Mouse (Mus musculus): ENCODE measurements at regions not wholly inside any gene's neighbourhood (a gene's known extent, or its start where the extent isn't known, plus 50 kb on each side); places are given as distances from the start of the nearest gene placed in this dataset.

GRCm38 (mm10) chr10:71646071-71646470 is 298.5 kb downstream of the Ipmk start:
- Histone ChIP-seq H3K9ac (replicated peaks) (no peak overlapping the region), H3K4me3 (replicated peaks) (no peak overlapping the region), H3K4me2 (no peak overlapping the region), H3K4me1 (replicated peaks) (no peaks in the 10 kb centered on the region), H3K27me3 (no peaks in the 10 kb centered on the region), H3K9me3 (no peaks in the 10 kb centered on the region; the same call in 1 of the 2 replicates), H3K36me3 (no peaks in the 10 kb centered on the region), H3K27ac (no peak overlapping the region)
- whole genome bisulfite sequencing: 84% methylated on average over 3 of the region's 3 CpGs
- ATAC-seq (ENCODE audit: insufficient number of reproducible peaks, insufficient read depth, low FRiP score, low TSS enrichment, low read depth): no peak

GRCm38 (mm10) chr10:71657525-71657924 is 310.0 kb downstream of the Ipmk start:
- WGBS: 93% methylated on average over 7 of the region's 7 CpGs
- H3K4me3 ChIP-seq (replicated peaks): no peak overlapping the region
- no peaks in the 10 kb centered on the region for H3K27me3 ChIP-seq
- ATAC-seq (ENCODE audit: insufficient number of reproducible peaks, insufficient read depth, low FRiP score, low TSS enrichment, low read depth): no peak
- no peak overlapping the region for H3K4me2 ChIP-seq
- H3K4me1 ChIP-seq (replicated peaks): no peaks in the 10 kb centered on the region
- H3K36me3 ChIP-seq: no peaks in the 10 kb centered on the region
- no peak overlapping the region for H3K9ac ChIP-seq (replicated peaks)
- H3K9me3 ChIP-seq: no peaks in the 10 kb centered on the region
- no peak overlapping the region for H3K27ac ChIP-seq

GRCm38 (mm10) chr10:71663545-71663944 is 316.0 kb downstream of the Ipmk start:
- no peak for ATAC-seq (ENCODE audit: insufficient number of reproducible peaks, insufficient read depth, low FRiP score, low TSS enrichment, low read depth)
- Histone ChIP-seq H3K9ac (replicated peaks) (no peak overlapping the region), H3K27ac (no peak overlapping the region), H3K27me3 (no peaks in the 10 kb centered on the region), H3K4me1 (replicated peaks) (no peaks in the 10 kb centered on the region), H3K4me2 (no peak overlapping the region), H3K9me3 (peaks cover under 1% of the 10 kb centered on the region), H3K4me3 (replicated peaks) (no peak overlapping the region), H3K36me3 (no peaks in the 10 kb centered on the region)
- WGBS: 77% methylated on average over 5 of the region's 5 CpGs

- H3K9me3 ChIP-seq: peaks cover 4% of the 10 kb centered on the region
- no peak overlapping the region for H3K27ac ChIP-seq
- H3K4me1 ChIP-seq (replicated peaks): no peaks in the 10 kb centered on the region
- no peak for ATAC-seq (ENCODE audit: insufficient number of reproducible peaks, insufficient read depth, low FRiP score, low TSS enrichment, low read depth)
- no peak overlapping the region for H3K9ac ChIP-seq (replicated peaks)
- H3K36me3 ChIP-seq: no peaks in the 10 kb centered on the region
- no peaks in the 10 kb centered on the region for H3K27me3 ChIP-seq
- no peak overlapping the region for H3K4me2 ChIP-seq
- H3K4me3 ChIP-seq (replicated peaks): no peak overlapping the region
- 86% methylated on average over 7 of the region's 7 CpGs for WGBS
Measured at GRCm38 (mm10) chr10:71667160-71667571, 319.6 kb downstream of the Ipmk start.

GRCm38 (mm10) chr10:71679240-71679639 is 331.7 kb downstream of the Ipmk start:
- Histone ChIP-seq H3K36me3 (no peaks in the 10 kb centered on the region), H3K9ac (replicated peaks) (no peak overlapping the region), H3K4me1 (replicated peaks) (no peaks in the 10 kb centered on the region), H3K9me3 (no peaks in the 10 kb centered on the region), H3K27ac (no peak overlapping the region), H3K27me3 (no peaks in the 10 kb centered on the region), H3K4me2 (no peak overlapping the region), H3K4me3 (replicated peaks) (no peak overlapping the region)
- no peak for ATAC-seq (ENCODE audit: insufficient number of reproducible peaks, insufficient read depth, low FRiP score, low TSS enrichment, low read depth)
- 84% methylated on average over 5 of the region's 5 CpGs for WGBS

- no peak for ATAC-seq (ENCODE audit: insufficient number of reproducible peaks, insufficient read depth, low FRiP score, low TSS enrichment, low read depth)
- no peak overlapping the region for H3K27ac ChIP-seq
- no peaks in the 10 kb centered on the region for H3K9me3 ChIP-seq
- H3K36me3 ChIP-seq: no peaks in the 10 kb centered on the region
- WGBS: 86% methylated on average over 2 of the region's 2 CpGs
- H3K4me1 ChIP-seq (replicated peaks): no peaks in the 10 kb centered on the region
- H3K9ac ChIP-seq (replicated peaks): no peak overlapping the region
- H3K27me3 ChIP-seq: no peaks in the 10 kb centered on the region
- no peak overlapping the region for H3K4me3 ChIP-seq (replicated peaks)
- H3K4me2 ChIP-seq: no peak overlapping the region
Measured at GRCm38 (mm10) chr10:71713456-71713855, 365.9 kb downstream of the Ipmk start.

- Histone ChIP-seq H3K9ac (replicated peaks) (no peak overlapping the region), H3K9me3 (no peaks in the 10 kb centered on the region), H3K27ac (no peak overlapping the region), H3K4me1 (replicated peaks) (no peaks in the 10 kb centered on the region), H3K4me3 (replicated peaks) (no peak overlapping the region), H3K27me3 (no peaks in the 10 kb centered on the region), H3K36me3 (no peaks in the 10 kb centered on the region), H3K4me2 (no peak overlapping the region)
- ATAC-seq (ENCODE audit: insufficient number of reproducible peaks, insufficient read depth, low FRiP score, low TSS enrichment, low read depth): no peak
- WGBS: 45% methylated on average over 4 of the region's 4 CpGs
Measured at GRCm38 (mm10) chr10:71727746-71728145, 380.2 kb downstream of the Ipmk start.

- H3K9me3 ChIP-seq: no peaks in the 10 kb centered on the region
- no peaks in the 10 kb centered on the region for H3K36me3 ChIP-seq
- no peak overlapping the region for H3K4me3 ChIP-seq (replicated peaks)
- H3K9ac ChIP-seq (replicated peaks): no peak overlapping the region
- WGBS: 87% methylated on average over 3 of the region's 3 CpGs
- ATAC-seq (ENCODE audit: insufficient number of reproducible peaks, insufficient read depth, low FRiP score, low TSS enrichment, low read depth): no peak
- H3K4me1 ChIP-seq (replicated peaks): no peaks in the 10 kb centered on the region
- no peak overlapping the region for H3K27ac ChIP-seq
- no peaks in the 10 kb centered on the region for H3K27me3 ChIP-seq
- H3K4me2 ChIP-seq: no peak overlapping the region
Measured at GRCm38 (mm10) chr10:71733821-71734220, 386.3 kb downstream of the Ipmk start.

GRCm38 (mm10) chr10:71734481-71734880 is 386.9 kb downstream of the Ipmk start:
- Histone ChIP-seq H3K27ac (no peak overlapping the region), H3K4me3 (replicated peaks) (no peak overlapping the region), H3K4me1 (replicated peaks) (no peaks in the 10 kb centered on the region), H3K27me3 (no peaks in the 10 kb centered on the region), H3K9me3 (no peaks in the 10 kb centered on the region), H3K36me3 (no peaks in the 10 kb centered on the region), H3K4me2 (no peak overlapping the region), H3K9ac (replicated peaks) (no peak overlapping the region)
- 69% methylated on average over 2 of the region's 2 CpGs for WGBS
- no peak for ATAC-seq (ENCODE audit: insufficient number of reproducible peaks, insufficient read depth, low FRiP score, low TSS enrichment, low read depth)

GRCm38 (mm10) chr10:71738280-71738679 is 390.7 kb downstream of the Ipmk start:
- H3K9ac ChIP-seq (replicated peaks): no peak overlapping the region
- 0 out of 2 replicates have a peak, but pooled peaks cover 3% of the 10 kb centered on the region for H3K9me3 ChIP-seq
- H3K27ac ChIP-seq: no peak overlapping the region
- H3K36me3 ChIP-seq: no peaks in the 10 kb centered on the region
- no peak overlapping the region for H3K4me2 ChIP-seq
- 71% methylated on average over 4 of the region's 4 CpGs for WGBS
- no peaks in the 10 kb centered on the region for H3K27me3 ChIP-seq
- H3K4me3 ChIP-seq (replicated peaks): no peak overlapping the region
- no peaks in the 10 kb centered on the region for H3K4me1 ChIP-seq (replicated peaks)
- ATAC-seq (ENCODE audit: insufficient number of reproducible peaks, insufficient read depth, low FRiP score, low TSS enrichment, low read depth): no peak; the same call in 1 of the 2 replicates

GRCm38 (mm10) chr10:71748557-71749493 is 401.3 kb downstream of the Ipmk start:
- H3K9ac ChIP-seq (replicated peaks): no peak overlapping the region
- no peak overlapping the region for H3K4me2 ChIP-seq
- H3K9me3 ChIP-seq: no peaks in the 10 kb centered on the region
- H3K27ac ChIP-seq: no peak overlapping the region
- 80% methylated on average over 8 of the region's 8 CpGs for WGBS
- no peak overlapping the region for H3K4me3 ChIP-seq (replicated peaks)
- no peaks in the 10 kb centered on the region for H3K4me1 ChIP-seq (replicated peaks)
- H3K36me3 ChIP-seq: no peaks in the 10 kb centered on the region
- ATAC-seq (ENCODE audit: insufficient number of reproducible peaks, insufficient read depth, low FRiP score, low TSS enrichment, low read depth): no peak
- H3K27me3 ChIP-seq: no peaks in the 10 kb centered on the region

GRCm38 (mm10) chr10:71753255-71753654 is 405.7 kb downstream of the Ipmk start:
- Histone ChIP-seq H3K4me1 (replicated peaks) (no peaks in the 10 kb centered on the region), H3K36me3 (no peaks in the 10 kb centered on the region), H3K4me3 (replicated peaks) (no peak overlapping the region), H3K27me3 (no peaks in the 10 kb centered on the region), H3K9ac (replicated peaks) (no peak overlapping the region), H3K9me3 (no peaks in the 10 kb centered on the region), H3K27ac (no peak overlapping the region), H3K4me2 (no peak overlapping the region)
- WGBS: 78% methylated on average over 2 of the region's 2 CpGs
- no peak for ATAC-seq (ENCODE audit: insufficient number of reproducible peaks, insufficient read depth, low FRiP score, low TSS enrichment, low read depth)
